Mouse (Mus musculus) heart, postnatal 0 days (tissue): ENCODE results near the gene Rap2b.

ENCODE experiments used
- CTCF ChIP-seq: IDR thresholded peaks from 2 replicates; pipeline ENCODE4 v1.5.1; 2016; ENCODE audit warnings: antibody characterized with exemption, control low read depth, low read depth
- EP300 ChIP-seq: IDR thresholded peaks from 2 replicates; pipeline ENCODE4 v1.6.1; 2016; ENCODE audit warnings: antibody characterized with exemption, low read depth

- no peak for TF ChIP-seq CTCF
- TF ChIP-seq EP300: no peak
Measured at GRCm38 (mm10) chr3:61409683-61410082, 48.2 kb downstream of the Rap2b start.
